Mouse (Mus musculus): ENCODE measurements around the gene Rtl9. TPM values are rescaled to one million over a fixed set of nuclear protein-coding genes. Genes with fewer than 3 reads are reported as not detected.

Gene Rtl9
- total RNA-seq, 2 experiments from 2014 or later, result 2.2 to 2.7 TPM

Other genes starting within 250 kb of the Rtl9 start
- gene Ammecr1, start 132.9 kb upstream of the Rtl9 start, total RNA-seq (2021), result 1 to 10 TPM; 4.5 to 4.6 TPM

Data from left cerebral cortex, postnatal 10 days (tissue).